Mouse (Mus musculus) right cerebral cortex, adult 18-20 months (tissue): ENCODE measurements at regions not wholly inside any gene's neighbourhood (a gene's known extent, or its start where the extent isn't known, plus 50 kb on each side); places are given as distances from the start of the nearest gene placed in this dataset.
A peak's percentile ranks its signal among the peaks of the same experiment; 100 is the strongest.

Experiments used
- DNase-seq: peaks from one replicate; pipeline ENCODE4 v3.0.0; 2022; ENCODE audit warnings: mixed read lengths

DNA sequence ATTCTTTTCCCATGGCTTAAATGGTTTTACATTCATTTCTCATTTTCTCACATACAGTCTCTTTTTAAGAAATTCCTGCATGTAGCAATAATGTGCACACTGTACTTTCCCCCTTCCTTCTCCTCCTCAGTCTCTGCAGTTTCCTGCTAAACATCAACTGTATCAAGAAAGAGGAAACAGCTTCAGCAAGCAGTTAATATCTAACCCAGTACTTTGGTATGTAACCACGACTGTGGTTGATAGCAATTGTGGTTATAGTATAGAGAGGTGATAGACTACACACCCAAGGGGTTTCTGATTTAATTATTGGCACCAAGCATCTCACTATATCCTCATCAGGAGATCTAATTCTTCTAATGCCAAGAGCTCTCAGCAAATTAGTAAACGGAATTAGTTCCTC lies 52.8 kb upstream of the Eci2 start:
- no peak for DNase-seq

GRCm38 (mm10) chr13:35085386-35085785 lies 58.5 kb upstream of the Eci2 start:
- no peak for DNase-seq

DNA sequence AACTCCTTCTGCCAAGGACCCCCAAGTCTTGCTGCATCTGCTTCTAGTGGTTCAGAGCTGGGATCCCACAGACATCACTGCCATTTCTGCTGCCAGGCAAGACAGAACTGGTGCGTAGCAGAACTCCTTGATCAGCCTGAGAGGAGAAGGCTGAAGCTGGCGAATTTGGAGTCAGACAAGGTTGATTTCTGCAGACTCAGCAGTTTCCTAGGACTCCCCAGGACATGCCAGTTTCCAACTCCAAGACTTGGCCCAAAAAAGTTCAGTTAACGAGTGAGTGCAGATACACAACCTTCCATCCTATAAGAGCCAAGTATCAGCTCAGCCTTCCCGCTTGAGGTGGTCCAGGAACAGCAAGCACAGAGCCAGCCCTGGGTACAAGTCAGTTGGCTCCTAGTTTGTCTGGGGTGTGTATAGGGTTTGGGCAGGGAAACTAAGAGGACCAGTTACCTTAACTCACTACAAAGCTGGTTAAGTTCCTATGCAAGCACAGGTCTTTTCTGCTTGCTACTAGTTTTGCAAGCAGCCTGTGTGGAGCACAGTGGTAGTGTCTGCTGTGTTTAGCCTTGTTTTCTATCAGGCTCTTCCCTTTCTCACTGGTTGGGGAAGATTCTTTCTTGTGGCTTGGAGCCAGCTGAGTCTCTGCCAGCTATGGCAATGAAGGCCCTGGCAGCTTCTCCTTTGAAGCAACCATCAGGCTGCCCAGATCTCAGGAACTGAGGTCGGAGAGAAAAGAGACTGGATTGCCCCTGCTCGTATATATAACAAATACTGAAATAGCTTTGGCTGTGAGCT lies 60.5 kb upstream of the Eci2 start:
- peak; percentile 31 for DNase-seq

DNA sequence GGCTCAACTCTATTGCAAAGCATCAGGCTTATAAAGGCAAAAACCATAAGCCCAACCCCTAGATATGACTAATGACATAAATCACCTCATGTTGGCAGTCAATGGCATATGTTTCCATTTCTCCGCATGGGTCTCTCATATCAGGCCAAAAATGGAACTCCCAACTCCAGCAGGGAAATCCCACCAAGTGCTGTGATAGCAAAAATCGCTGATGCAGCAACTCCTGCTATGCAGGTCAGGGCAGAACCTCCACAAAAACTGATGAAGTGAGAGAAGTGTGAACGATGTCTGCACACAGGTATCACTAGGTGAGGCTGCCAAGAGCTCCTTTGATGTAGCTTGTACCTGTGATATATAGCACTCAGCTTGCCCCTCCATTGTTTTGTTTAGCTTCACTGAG lies 64.3 kb upstream of the Eci2 start:
- no peak for DNase-seq

GRCm38 (mm10) chr13:35119782-35120181 lies 92.9 kb upstream of the Eci2 start:
- no peak for DNase-seq

DNA sequence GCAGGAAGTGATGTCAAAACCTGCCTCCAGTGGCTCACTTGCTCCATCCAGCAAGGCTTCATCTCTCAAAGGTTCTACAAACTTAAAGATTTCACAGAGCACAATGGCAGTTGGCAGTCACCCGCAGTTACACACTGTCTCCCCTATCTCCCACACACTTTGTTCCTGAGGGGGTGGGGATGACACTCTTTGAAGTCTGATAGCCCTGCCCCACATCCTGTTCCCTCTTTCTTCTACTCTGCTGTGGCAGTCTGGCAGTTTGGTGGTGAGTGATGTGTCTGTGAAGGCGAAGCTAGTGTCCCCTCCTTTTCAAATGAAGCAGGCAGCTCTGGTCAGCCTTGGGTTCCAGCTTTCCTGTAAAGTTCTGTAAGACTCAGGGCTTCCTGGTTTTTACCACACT lies 102.6 kb upstream of the Eci2 start:
- peak; percentile 21 for DNase-seq

GRCm38 (mm10) chr13:35131272-35132185 lies 104.6 kb upstream of the Eci2 start:
- peak; percentile 79 for DNase-seq

DNA sequence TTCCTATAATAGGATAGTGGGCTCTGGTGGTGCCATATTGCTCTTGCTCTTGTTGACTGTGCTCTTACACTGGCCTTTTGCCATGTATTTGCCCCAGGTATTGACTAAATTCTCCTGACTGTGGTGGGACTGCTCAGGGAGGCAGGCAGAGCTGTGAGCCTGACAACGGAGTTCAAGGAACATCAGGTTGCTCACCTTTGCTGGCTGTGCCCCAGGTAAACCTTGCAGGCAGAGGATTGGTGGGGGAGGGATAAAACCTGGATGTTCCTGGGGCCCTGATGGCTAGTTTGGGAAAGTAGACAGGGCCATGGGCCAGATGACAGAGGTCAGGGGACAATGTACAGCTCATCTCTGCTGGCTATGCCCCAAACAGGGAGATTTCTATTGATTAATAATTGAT lies 124.7 kb upstream of the Eci2 start:
- DNase-seq: no peak

- DNase-seq: no peak
Observed at GRCm38 (mm10) chr13:35159456-35159855, 132.6 kb upstream of the Eci2 start.

GRCm38 (mm10) chr13:35160767-35161166 lies 133.9 kb upstream of the Eci2 start:
- no peak for DNase-seq

- no peak for DNase-seq
Observed at GRCm38 (mm10) chr13:35166080-35166479, 139.2 kb upstream of the Eci2 start.

DNA sequence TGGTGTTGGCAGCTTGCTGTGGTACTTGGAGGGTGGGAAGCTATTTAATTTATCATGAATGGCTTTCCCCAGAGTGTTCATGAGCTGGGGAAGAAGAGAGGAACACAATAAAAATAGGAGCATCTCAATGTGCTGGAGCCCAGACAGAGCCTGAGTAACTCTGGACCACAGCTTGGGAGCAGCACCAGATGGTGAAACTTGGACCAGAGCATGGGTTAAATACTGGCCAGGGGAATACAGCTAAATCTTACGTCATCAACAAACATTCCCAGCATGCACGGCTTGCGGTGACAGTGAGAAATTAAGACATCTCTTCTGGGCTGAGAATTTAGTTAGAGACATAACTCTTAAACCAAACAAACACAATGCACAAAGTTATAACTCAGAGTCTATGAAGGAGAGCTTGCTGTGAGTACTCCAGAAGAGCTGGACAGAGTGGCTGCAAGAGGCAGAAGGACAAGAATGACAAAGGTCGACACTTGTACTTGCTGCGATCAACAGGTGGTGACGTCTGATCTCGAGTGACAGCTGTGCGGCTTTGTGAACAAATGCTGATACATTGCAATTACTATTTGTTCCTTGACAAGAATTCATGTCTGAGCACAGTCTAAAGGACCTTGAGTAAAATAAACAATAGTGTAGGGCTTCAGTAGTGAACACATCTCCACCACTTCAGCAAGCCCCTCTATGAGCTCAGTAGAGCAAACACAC lies 140.1 kb upstream of the Eci2 start:
- DNase-seq: no peak

DNA sequence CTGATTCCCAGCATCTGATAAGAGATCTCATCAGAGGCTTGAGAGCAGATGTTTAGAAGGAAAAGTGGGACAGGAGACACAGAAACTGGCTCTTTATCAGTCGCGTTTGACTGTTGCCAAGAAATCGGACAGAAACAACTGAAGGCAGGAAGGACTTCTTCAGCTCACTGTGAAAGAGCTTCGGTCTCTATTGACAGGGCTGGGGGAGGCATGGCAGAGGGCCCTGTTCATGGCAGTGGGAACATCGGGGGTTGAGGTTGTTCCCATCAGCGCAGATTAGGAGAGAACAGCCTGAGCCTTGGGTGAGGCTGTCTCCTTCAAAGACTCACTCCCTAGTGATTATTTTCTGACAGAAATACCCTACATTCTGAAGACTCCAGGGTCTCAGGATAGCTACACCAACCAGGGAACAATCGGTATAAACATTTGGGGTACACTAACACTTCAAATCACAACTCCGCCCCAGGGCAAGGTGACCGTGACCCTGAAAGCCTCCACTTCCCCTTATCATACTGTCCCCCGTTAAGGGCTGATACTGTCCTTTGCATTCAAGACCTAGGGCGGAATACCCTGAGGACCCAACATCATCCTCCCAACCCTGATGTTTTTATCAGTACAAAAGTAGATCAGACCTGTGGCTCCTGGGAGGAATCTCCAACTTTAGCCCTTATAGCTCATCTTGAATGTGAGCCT lies 144.8 kb upstream of the Eci2 start:
- DNase-seq: no peak

DNA sequence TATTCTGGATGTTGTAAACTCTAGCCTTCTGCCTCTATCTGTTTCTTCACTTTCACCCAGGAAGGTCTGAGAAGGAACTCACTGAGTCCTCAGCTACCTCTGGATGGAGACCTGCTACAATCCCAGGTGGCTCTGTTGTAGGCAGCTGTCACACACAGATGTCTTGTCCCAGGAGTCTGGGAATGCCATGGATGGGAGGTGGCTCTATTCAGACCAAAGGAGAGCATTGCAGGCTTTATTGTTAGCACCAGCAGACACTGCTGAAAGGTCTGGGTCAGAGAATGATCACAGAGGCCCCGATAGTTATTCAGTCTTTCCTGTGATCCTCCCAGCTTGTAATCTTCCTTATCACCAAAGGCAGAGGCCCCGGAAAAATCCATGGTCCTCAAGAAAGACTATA lies 146.6 kb upstream of the Eci2 start:
- DNase-seq: no peak

- DNase-seq: no peak
Observed at GRCm38 (mm10) chr13:35175587-35175986, 148.7 kb upstream of the Eci2 start.

- DNase-seq: no peak
Observed at GRCm38 (mm10) chr13:35177305-35177704, 150.4 kb upstream of the Eci2 start.

- peak; percentile 35 for DNase-seq
Observed at GRCm38 (mm10) chr13:35189028-35189711, 162.3 kb upstream of the Eci2 start.

DNA sequence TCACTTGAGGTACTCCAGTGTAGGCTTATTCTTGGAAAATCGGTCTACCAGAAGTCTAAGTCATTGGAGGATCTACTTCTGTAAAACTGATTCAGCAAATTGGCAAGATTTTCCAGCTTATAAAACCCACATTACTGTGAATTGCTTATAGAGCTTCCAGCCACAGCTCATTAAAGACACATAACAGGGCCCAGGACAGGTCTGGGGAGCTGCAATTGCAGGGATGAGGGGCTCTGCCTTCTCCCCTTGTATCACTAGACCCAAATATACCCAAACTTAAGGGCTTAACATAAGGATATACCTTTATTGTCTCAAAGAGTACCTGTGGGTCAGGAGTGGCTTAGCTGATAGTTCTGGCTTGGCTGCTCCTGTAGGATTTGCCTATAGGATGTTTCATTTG lies 175.2 kb upstream of the Eci2 start:
- DNase-seq: no peak

- no peak for DNase-seq
Observed at GRCm38 (mm10) chr13:35208319-35208718, 181.4 kb upstream of the Eci2 start.

DNA sequence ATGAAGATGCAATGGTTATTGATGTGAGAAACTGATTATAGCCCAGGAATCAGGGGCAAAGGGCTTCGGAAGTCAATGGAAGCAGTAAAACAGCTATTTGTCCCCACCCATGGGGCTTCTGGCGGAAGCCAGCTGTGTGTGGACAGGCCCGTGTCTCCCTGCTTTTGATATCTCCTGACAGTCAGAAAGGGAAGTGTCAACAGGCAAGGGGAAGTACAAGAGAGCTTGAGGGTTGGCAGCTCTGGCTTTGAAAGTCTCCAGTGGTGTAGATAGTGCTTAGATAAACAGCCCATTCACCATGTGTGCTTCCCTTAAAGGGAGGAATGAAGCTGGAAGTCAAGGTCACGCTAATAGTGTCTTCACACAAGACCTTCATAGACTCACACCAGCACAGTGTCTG lies 182.7 kb upstream of the Eci2 start:
- DNase-seq: no peak

DNA sequence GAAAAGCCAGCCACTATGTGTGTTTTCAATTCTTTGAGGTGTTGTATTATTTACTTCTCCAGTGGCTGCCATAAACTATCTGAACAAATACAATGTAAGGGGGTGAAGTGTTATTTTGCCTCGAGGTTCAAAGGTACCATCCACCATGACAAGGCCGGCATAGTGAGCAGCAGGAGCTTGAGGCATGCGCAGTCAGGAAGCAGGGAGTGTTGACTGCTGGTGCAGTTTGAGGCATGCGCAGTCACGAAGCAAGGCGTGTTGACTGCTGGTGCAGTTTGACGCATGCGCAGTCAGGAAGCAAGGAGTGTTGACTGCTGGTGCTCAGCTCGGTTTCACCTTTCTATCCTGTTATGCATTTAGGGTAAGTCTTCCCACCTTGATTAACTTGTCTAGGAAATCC lies 184.9 kb upstream of the Eci2 start:
- DNase-seq: no peak

- DNase-seq: no peak
Observed at GRCm38 (mm10) chr13:35212276-35212675, 185.4 kb upstream of the Eci2 start.
